Mouse (Mus musculus) heart, postnatal 0 days (tissue): ENCODE data around the gene Ufd1. TPM values are rescaled to one million over a fixed set of nuclear protein-coding genes. Genes with fewer than 3 reads are reported as not detected.
"Not testable (repeated sequence)": the region's sequence is repeated elsewhere in the genome, so short reads cannot be mapped to it uniquely, and the experiment has no call there.

Experiments used
- ATAC-seq: fragments of 200-750 bp; cut with Nextera tagmentation; 2 replicates; pipeline ENCODE4 v1.8.0; 2017; ENCODE audit warnings: low read depth, moderate number of reproducible peaks, moderate library complexity; ENCODE audit not compliant: insufficient read depth
- DNase-seq: peaks from one replicate; pipeline ENCODE4 v3.0.0-alpha.2; 2016; ENCODE audit warnings: low spot score
- H3K27ac ChIP-seq: fragments of 300-500 bp; sonication (generic); 2 replicates; pipeline ENCODE4 v1.5.1; 2014; ENCODE audit warnings: low read depth, mild to moderate bottlenecking
- H3K27me3 ChIP-seq: fragments of 300-500 bp; sonication (generic); 2 replicates; pipeline ENCODE4 v1.6.1; 2014; ENCODE audit warnings: low read length, mixed read lengths; ENCODE audit not compliant: control insufficient read depth, insufficient read depth
- H3K36me3 ChIP-seq: fragments of 300-500 bp; sonication (generic); replicated peaks from 2 replicates; pipeline ENCODE4 v1.6.1; 2014; ENCODE audit warnings: low read length, mixed read lengths; ENCODE audit not compliant: control insufficient read depth, insufficient read depth
- H3K4me1 ChIP-seq: fragments of 300-500 bp; sonication (generic); 2 replicates; pipeline ENCODE4 v1.6.1; 2014; ENCODE audit warnings: antibody characterized with exemption; ENCODE audit not compliant: control insufficient read depth, insufficient read depth
- H3K4me2 ChIP-seq: fragments of 300-500 bp; sonication (generic); 2 replicates; pipeline ENCODE4 v1.6.1; 2014; ENCODE audit warnings: low read depth, mild to moderate bottlenecking, low read length, moderate library complexity
- H3K4me3 ChIP-seq: fragments of 300-500 bp; sonication (generic); 2 replicates; pipeline ENCODE4 v1.5.1; 2014; ENCODE audit warnings: low read depth, low read length
- H3K9ac ChIP-seq: fragments of 300-500 bp; sonication (generic); replicated peaks from 2 replicates; pipeline ENCODE4 v1.6.1; 2014; ENCODE audit warnings: low read depth, low read length, mixed read lengths
- H3K9me3 ChIP-seq: fragments of 300-500 bp; sonication (generic); replicated peaks from 2 replicates; pipeline ENCODE4 v1.6.1; 2016; ENCODE audit warnings: low read length; ENCODE audit not compliant: control insufficient read depth
- CTCF ChIP-seq: IDR thresholded peaks from 2 replicates; pipeline ENCODE4 v1.5.1; 2016; ENCODE audit warnings: antibody characterized with exemption, control low read depth, low read depth
- EP300 ChIP-seq: IDR thresholded peaks from 2 replicates; pipeline ENCODE4 v1.6.1; 2016; ENCODE audit warnings: antibody characterized with exemption, low read depth
- WGBS: fragments of 180-500 bp; shearing (Covaris S2); extraction: QIAGEN DNeasy Blood & Tissue Kit; methylation state at CpG from one replicate; pipeline ENCODE4 v1.1.7; 2014; 5-methylcytosine and 5-hydroxymethylcytosine counted together
- polyA plus RNA-seq: library from polyadenylated mRNA; unstranded; fragments of >200 nt; fragmentation: Nextera tagmentation; extraction: Ambion mirVana; gene quantifications from 2 replicates; pipeline ENCODE4 v1.2.1, GENCODE M21; 2015
- total RNA-seq: library from RNA; depleted of rRNA; stranded (reverse); fragments of >200 nt; gene quantifications from 2 replicates; pipeline ENCODE4 v1.2.3, GENCODE M21; 2014; ENCODE audit warnings: low replicate concordance

Gene Ufd1
- total and polyA plus RNA-seq, 2 experiments from 2014 or later = 62.7 to 74.4 TPM

- peak; percentile 50 for DNase-seq
- H3K9ac ChIP-seq = no peak overlapping the region
- H3K4me3 ChIP-seq = no peak overlapping the region
- peak; percentile 42 for TF ChIP-seq CTCF
- TF ChIP-seq EP300 = no peak
- no peaks in the 10 kb centered on the region for H3K27me3 ChIP-seq
- H3K4me1 ChIP-seq = no peaks in the 10 kb centered on the region
- no peak overlapping the region for H3K4me2 ChIP-seq
- peak; percentile 41; the same call in 1 of the 2 replicates for ATAC-seq
- no peaks in the 10 kb centered on the region for H3K36me3 ChIP-seq
- H3K9me3 ChIP-seq = 0 out of 2 replicates have a peak, but pooled peaks cover 3% of the 10 kb centered on the region
- no peak overlapping the region for H3K27ac ChIP-seq
Observed at GRCm38 (mm10) chr16:18858551-18858950, 47.0 kb downstream of the Ufd1 start.

GRCm38 (mm10) chr16:18860186-18860585, 48.6 kb downstream of the Ufd1 start:
- H3K27me3 ChIP-seq = no peaks in the 10 kb centered on the region
- H3K4me3 ChIP-seq = no peak overlapping the region
- no peak overlapping the region for H3K27ac ChIP-seq
- ATAC-seq (no peak; the same call in 1 of the 2 replicates), DNase-seq (no peak)
- H3K4me2 ChIP-seq = no peak overlapping the region
- 52% methylated on average over 1 of the region's 1 CpGs for WGBS
- no peak overlapping the region for H3K9ac ChIP-seq
- H3K36me3 ChIP-seq = no peaks in the 10 kb centered on the region
- TF ChIP-seq CTCF (no peak), EP300 (no peak)
- 0 out of 2 replicates have a peak, but pooled peaks cover 3% of the 10 kb centered on the region for H3K9me3 ChIP-seq
- no peaks in the 10 kb centered on the region for H3K4me1 ChIP-seq

GRCm38 (mm10) chr16:18870495-18870894, 58.9 kb downstream of the Ufd1 start:
- not testable (repeated sequence) for ATAC-seq, DNase-seq, H3K27me3 ChIP-seq, H3K4me2 ChIP-seq, H3K9me3 ChIP-seq, H3K4me1 ChIP-seq, H3K27ac ChIP-seq, H3K9ac ChIP-seq, H3K4me3 ChIP-seq
- 64% methylated on average over 1 of the region's 1 CpGs for WGBS
- H3K36me3 ChIP-seq = peaks cover 38% of the 10 kb centered on the region

GRCm38 (mm10) chr16:18876091-18876441, 64.5 kb downstream of the Ufd1 start:
- ATAC-seq (no peak; the same call in 1 of the 2 replicates), DNase-seq (no peak)
- under 1% methylated on average over 17 of the region's 17 CpGs for WGBS
- H3K36me3 ChIP-seq = peaks cover 36% of the 10 kb centered on the region
- TF ChIP-seq CTCF (no peak), EP300 (no peak)
- H3K27me3 ChIP-seq = no peaks in the 10 kb centered on the region
- peak overlapping the region; percentile 92 for H3K27ac ChIP-seq
- H3K9me3 ChIP-seq = no peaks in the 10 kb centered on the region
- H3K4me1 ChIP-seq = peaks cover 6% of the 10 kb centered on the region
- H3K4me3 ChIP-seq = peak overlapping the region; percentile 83
- H3K4me2 ChIP-seq = peak overlapping the region; percentile 98
- H3K9ac ChIP-seq = peak overlapping the region; percentile 87

- Histone ChIP-seq H3K27ac (peak within 1 kb of the TSS; percentile 92), H3K27me3 (no peaks in the 10 kb centered on the region), H3K4me2 (peak within 1 kb of the TSS; percentile 98), H3K4me3 (peak within 1 kb of the TSS; percentile 83), H3K4me1 (peaks cover 6% of the 10 kb centered on the region), H3K36me3 (peaks cover 30% of the 10 kb centered on the region), H3K9ac (peak within 1 kb of the TSS; percentile 87), H3K9me3 (no peaks in the 10 kb centered on the region)
- WGBS = under 1% methylated on average over 72 of the region's 93 CpGs
- DNase-seq (peak; percentile 88), ATAC-seq (peak; percentile 94)
- TF ChIP-seq CTCF (no peak), EP300 (peak; percentile 75; the same call in 1 of the 2 replicates)
Observed at GRCm38 (mm10) chr16:18876442-18877308, 65.1 kb downstream of the Ufd1 start, which contains the start of the genes Mrpl40 and Hira. Gene Mrpl40, minus strand, starts transcription at chr16:18876862. Gene Hira, plus strand, starts transcription at chr16:18877037.
